Mouse (Mus musculus): Measurements from ENCODE around the gene Melk. TPM values are rescaled to one million over a fixed set of nuclear protein-coding genes. Genes with fewer than 3 reads are reported as not detected.

Melk gene
- total RNA-seq, 4 experiments from 2014 or later, result 0.20 to 1.2 (median 0.29) TPM; not detected in 1

DNA sequence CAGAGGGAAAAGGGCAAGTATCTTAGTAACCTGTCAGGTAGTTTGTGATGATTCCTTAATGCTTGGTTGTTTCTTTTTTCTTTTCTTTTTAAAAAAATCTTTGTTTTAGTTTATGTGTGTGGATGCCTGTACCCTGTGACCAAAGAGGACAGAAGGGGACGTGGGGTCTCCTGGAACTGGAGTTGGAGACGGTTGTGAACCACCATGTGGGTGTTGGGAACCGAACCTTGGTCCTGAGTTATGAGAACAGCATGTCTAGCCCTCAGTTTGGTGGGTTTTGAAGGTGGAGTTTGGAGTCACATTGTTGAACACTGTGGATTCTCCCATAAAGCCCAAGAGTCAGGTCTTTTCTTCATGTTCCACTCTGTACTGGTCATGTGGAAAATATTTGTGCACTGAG, 26.0 kb downstream of the Melk start:
- DNase-seq (ENCODE audit: low spot score in 2 of 2), result no peak

DNA sequence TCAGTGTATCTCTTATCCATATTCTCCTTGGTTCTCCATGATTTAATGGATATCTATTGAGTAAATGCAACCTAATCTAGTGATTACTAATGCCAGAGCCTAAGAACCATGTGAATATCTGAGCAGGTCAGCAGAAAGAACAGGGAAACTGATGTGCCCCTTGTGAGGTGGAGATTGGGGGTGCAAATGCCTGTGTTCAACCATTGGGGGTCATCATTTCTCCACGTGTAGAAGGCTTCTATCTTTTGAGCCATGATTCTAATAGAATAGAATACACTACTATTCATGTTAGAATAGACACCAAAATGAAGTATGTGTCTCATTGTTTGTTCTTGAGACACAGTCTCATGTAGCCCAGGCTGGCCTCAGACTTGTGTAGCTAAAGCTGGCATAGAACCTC, 27.3 kb downstream of the Melk start:
- DNase-seq (ENCODE audit: low spot score in 2 of 2), result no peak

DNA sequence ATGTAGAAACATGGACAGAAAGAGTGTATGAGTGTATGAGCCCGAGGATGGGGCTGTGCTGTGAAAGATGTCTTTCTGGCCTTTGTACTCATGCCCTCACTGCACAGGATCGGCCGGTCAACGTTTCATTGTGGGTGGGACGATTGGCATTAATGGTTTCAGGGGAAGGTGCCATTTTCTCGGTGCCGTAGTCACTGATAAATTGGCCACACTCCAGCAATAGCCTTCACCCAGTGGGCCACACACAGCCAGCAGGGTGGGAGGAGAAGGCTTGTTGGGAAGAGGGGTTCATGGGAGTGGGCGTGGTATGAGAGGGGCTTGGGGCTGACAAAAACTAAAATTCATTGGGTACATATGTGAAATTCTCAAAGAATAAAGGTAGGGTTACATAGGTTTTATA, 34.3 kb downstream of the Melk start:
- no peak for DNase-seq (ENCODE audit: low spot score in 2 of 2)

DNA sequence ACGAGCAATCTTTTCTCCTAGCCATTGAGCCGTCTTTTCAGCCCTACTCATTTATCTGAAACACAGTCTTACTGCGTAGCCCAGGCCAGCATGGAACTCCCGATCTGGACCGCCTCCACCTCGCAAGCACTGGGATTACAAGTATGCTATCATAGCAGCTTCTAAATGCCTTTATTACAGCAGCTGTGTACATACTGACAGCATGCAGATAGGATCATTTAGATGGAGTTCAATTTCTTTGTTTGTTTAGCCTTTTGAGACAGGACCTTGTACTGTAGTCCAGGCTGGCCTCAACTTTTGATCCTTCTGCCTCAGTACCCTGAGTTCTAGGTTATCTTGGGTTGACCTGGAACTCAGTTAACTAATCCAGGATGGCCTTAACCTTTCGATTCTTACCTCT, 61.0 kb downstream of the Melk start:
- DNase-seq (ENCODE audit: low spot score in 2 of 2), result no peak

DNA sequence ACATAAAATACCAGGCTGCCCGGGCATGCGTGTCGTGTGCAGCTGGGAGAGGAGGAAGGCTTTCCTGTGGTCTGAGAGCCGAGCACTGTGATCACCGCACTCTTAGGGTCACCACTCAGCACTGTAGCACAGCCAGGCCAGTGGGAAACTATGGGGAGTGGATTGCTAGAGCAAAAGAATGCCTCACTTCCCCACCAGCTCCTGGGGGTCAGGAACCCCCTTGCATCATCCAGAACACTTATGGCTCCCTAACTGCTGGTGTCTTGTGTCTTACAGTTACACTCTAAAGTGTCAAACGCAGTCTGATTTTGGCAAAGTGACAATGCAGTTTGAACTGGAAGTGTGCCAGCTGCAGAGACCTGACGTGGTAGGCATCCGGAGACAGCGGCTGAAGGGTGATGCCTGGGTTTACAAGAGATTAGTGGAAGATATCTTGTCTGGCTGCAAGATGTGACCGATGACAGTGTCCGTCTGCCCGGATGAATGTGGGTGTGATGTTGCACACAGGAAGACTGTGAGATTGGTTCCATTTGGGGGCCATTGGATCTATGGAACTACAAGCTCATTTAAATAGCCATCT, 62.8 kb downstream of the Melk start:
- DNase-seq (ENCODE audit: low spot score in 2 of 2), result no peak

DNA sequence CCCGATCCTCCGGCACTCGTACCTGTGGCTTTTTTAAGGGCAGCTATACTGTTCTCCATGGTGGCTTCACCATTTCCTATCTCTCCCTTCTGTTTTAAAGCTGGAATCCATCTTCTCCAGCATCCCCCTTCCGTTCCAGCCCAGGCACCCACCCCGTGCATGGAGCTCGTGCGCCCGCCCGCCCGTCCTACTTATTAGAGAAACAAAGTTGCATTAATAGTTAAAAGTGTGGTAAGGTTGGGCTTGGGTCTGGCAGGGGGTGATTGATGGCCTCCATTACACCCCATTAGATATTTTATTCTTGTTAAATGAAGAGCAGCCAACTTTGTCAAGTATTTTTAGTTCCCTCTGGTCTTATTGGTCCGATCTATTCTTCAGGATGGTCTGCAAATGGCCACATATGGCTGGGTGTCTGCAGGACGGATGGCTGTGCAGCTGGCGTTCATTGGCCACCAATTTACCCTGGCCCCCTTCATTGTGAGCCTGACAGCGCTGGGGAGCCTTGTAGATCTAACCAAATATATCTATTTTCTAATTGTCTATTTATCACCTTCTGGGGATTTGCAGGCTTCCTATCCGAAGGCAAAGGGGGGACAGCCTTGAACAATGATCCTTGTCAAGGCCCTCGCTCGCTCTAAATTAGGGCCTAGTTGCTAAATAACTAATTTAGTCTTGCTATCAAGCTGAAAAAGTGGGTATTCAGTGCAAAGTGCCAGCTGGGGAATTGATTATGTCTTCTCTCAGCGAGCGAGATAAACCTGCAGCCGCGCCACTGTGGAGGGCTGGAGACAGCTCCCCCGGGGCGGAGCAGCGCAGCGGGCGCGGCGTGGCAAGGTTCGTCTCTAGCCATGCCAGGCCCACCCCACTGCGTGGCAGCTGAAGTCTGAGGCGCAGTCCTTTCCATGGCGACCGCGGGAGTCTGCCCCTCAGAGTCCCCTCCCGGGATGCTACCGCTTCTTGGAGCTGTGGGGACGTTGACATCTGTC, 91.8 kb downstream of the Melk start:
- DNase-seq (ENCODE audit: low spot score in 2 of 2), result no peak

DNA sequence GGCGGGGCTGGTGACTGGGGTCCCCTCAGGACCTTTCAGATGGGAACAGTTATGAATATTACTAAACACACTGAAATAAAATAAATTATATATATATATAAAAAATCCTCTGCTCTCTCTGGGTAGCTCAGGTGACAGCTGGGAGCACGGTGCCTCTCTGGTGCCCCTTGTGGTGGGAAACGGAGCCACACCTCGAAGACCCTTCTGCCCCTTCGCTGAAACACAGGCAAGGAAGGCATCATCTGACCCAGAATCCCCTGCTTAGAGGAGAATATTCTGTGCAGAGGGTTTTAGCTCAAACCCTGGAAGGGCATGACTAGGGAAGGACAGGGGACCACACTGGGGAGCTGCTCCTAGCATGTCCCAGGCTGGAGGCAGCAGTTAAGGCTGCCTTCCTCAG, 101.9 kb downstream of the Melk start:
- DNase-seq (ENCODE audit: low spot score in 2 of 2), result no peak

DNA sequence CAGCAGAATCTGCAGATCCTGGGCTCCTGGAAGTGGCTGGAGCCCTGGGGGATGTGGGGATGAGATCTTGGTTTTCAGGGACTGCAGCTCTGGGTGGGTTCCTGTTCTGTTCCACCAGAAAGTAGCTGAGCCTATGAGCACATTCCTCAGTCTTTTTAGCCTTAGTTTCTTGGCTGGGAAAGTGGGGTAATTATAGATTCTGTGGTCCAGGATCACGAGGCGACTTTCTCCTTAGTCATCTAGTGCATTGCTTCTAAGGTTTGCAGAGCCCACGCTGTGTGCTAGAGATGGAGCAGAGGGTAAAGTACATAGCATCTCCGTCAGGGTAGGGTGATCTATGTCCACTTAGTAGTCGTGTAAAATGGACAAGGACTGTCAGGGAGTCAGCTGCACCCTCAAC, 103.8 kb downstream of the Melk start:
- DNase-seq (ENCODE audit: low spot score in 2 of 2), result no peak

Other genes starting within 250 kb of the Melk start
- gene Gne, start 216.7 kb upstream of the Melk start, total RNA-seq (2022), result 10 to 100 TPM; 50.7 to 61.6 (median 55.9) TPM
- gene Rnf38, start 67.1 kb upstream of the Melk start, total RNA-seq (2022), result 10 to 100 TPM; 48.8 to 55.4 (median 50.9) TPM